Mouse (Mus musculus) megakaryocyte, embryonic 14.5 days (primary cell): ENCODE data around the gene Klk12.

Experiments used
- FLI1 ChIP-seq: IDR thresholded peaks from 2 replicates; pipeline ENCODE4 v1.6.1; 2012; ENCODE audit warnings: low read length, inconsistent platforms, mixed read lengths
- GATA1 ChIP-seq: IDR thresholded peaks from 3 replicates; pipeline ENCODE4 v1.6.1; 2012; ENCODE audit warnings: mixed read lengths, low read length, inconsistent platforms, borderline replicate concordance

DNA sequence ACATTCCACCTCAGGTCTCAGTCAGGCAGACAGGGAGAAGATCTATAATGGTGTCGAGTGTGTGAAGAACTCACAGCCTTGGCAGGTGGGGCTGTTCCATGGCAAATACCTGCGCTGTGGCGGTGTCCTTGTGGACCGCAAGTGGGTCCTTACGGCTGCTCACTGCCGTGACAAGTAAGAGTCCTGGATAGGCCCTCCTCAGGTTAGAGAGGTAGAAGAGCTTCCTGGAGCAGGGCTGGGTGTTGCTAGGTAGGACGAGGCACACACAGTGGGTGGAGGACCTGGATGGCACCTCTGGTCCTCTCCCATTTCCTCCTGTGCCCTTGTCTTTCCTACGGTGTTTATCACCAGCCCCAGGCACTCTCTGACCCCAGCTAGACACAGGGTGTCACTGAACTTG, 939 bp downstream of the Klk12 start:
- TF ChIP-seq FLI1 (no peak), GATA1 (no peak)
